Mouse (Mus musculus) ES-E14 (cell line): ENCODE data around the gene Nxnl2. TPM values are rescaled to one million over a fixed set of nuclear protein-coding genes. Genes with fewer than 3 reads are reported as not detected.

ENCODE experiments used
- DNase-seq: peaks from one replicate; pipeline ENCODE4 v3.0.0-alpha.2; 2013; ENCODE audit warnings: low read depth, low spot score
- H3K27ac ChIP-seq: 2 replicates; pipeline ENCODE4 v1.5.1; 2012; ENCODE audit warnings: low read depth, mild to moderate bottlenecking, low read length, moderate library complexity, mixed read lengths; ENCODE audit not compliant: poor library complexity, insufficient read depth, severe bottlenecking
- H3K36me3 ChIP-seq: 2 replicates; pipeline ENCODE4 v1.6.1; 2012; ENCODE audit warnings: mild to moderate bottlenecking, low read length, moderate library complexity, mixed read lengths; ENCODE audit not compliant: control insufficient read depth, poor library complexity, insufficient read depth, severe bottlenecking
- H3K4me1 ChIP-seq, 2 experiments: fragments of 150-350 bp in 1 of 2; sonication (generic) in 1 of 2; 2 replicates each; pipeline ENCODE4 v1.6.1; 2012; ENCODE audit warnings: low read length in 2 of 2, mild to moderate bottlenecking in 1 of 2, mixed read lengths in 1 of 2; ENCODE audit not compliant: control insufficient read depth in 2 of 2, insufficient read depth in 2 of 2, poor library complexity in 1 of 2
- H3K4me3 ChIP-seq, 2 experiments: fragments of 150-350 bp in 1 of 2; sonication (generic) in 1 of 2; 2 replicates each; pipeline ENCODE4 v1.5.1; 2012; ENCODE audit warnings: low read length in 2 of 2, low read depth in 1 of 2, mild to moderate bottlenecking in 1 of 2, mixed read lengths in 1 of 2; ENCODE audit not compliant: insufficient read depth in 1 of 2, poor library complexity in 1 of 2, severe bottlenecking in 1 of 2
- H3K9ac ChIP-seq: 2 replicates; pipeline ENCODE4 v1.6.1; 2012; ENCODE audit warnings: low read depth, mild to moderate bottlenecking, low read length, mixed read lengths; ENCODE audit not compliant: poor library complexity, insufficient read depth, severe bottlenecking
- H3K9me3 ChIP-seq: fragments of 150-350 bp; sonication (generic); 2 replicates; pipeline ENCODE4 v1.6.1; 2012; ENCODE audit warnings: low read depth, mild to moderate bottlenecking, low read length; ENCODE audit not compliant: control insufficient read depth, insufficient read depth
- CHD2 ChIP-seq: IDR thresholded peaks from 2 replicates; pipeline ENCODE4 v1.6.1; 2014; ENCODE audit warnings: mild to moderate bottlenecking, low read depth, low read length, inconsistent platforms
- HCFC1 ChIP-seq: IDR thresholded peaks from 2 replicates; pipeline ENCODE4 v1.6.1; 2012; ENCODE audit warnings: low read length, inconsistent platforms, borderline replicate concordance; ENCODE audit not compliant: insufficient read depth
- MAFK ChIP-seq: IDR thresholded peaks from 2 replicates; pipeline ENCODE4 v1.6.1; 2014; ENCODE audit warnings: mild to moderate bottlenecking, low read depth, low read length, inconsistent platforms; ENCODE audit not compliant: insufficient read depth
- ZC3H11A ChIP-seq: IDR thresholded peaks from 2 replicates; pipeline ENCODE4 v1.6.1; 2012; ENCODE audit warnings: low read depth, mild to moderate bottlenecking, inconsistent platforms, low read length, borderline replicate concordance
- ZNF384 ChIP-seq: IDR thresholded peaks from 2 replicates; pipeline ENCODE4 v1.6.1; 2012; ENCODE audit warnings: low read depth, low read length, inconsistent platforms
- in situ Hi-C, 2 experiments: fragments of 600-800 bp; cut with MboI; formaldehyde crosslinking; loops; one replicate each; pipeline ENCODE4 v1.15.1; 2025; ENCODE audit warnings: low sequenced_read_pairs in 2 of 2, inconsistent platforms in 1 of 2; ENCODE audit not compliant: unreplicated experiment in 2 of 2
- total RNA-seq: library from RNA; depleted of rRNA; stranded (reverse); fragments of 300-350 nt; gene quantifications from 2 replicates; pipeline ENCODE4 v1.2.3, GENCODE M21; 2012

The Nxnl2 gene
- total RNA-seq, 1 experiment = 1.1 TPM

- in situ Hi-C loops = loop anchor here in 1 of 2 experiments (25.0 kb wide), 1 partner anchor 233 kb away; the partner anchor contains the start of gene S1pr3
- Histone ChIP-seq H3K9me3 (no peaks in the 10 kb centered on the region), H3K36me3 (no peaks in the 10 kb centered on the region), H3K4me1 (peaks cover 0 to 4% of the 10 kb centered on the region in 2 experiments; a peak in 1 of 4 replicates), H3K4me3 (no peak overlapping the region), H3K9ac (no peak overlapping the region), H3K27ac (no peak overlapping the region)
- TF ChIP-seq ZNF384 (no peak), HCFC1 (no peak), MAFK (no peak), CHD2 (no peak), ZC3H11A (no peak)
- no peak for DNase-seq
These were observed 8.5 kb downstream of the Nxnl2 start for GRCm38 (mm10) chr13:51179362-51179761.

- Histone ChIP-seq H3K4me3 (no peak overlapping the region), H3K9me3 (no peaks in the 10 kb centered on the region), H3K9ac (no peak overlapping the region), H3K27ac (no peak overlapping the region), H3K36me3 (no peaks in the 10 kb centered on the region), H3K4me1 (peaks cover 0 to 4% of the 10 kb centered on the region in 2 experiments; a peak in 1 of 4 replicates)
- no peak for DNase-seq
- in situ Hi-C loops = loop anchor here in 1 of 2 experiments (25.0 kb wide), 1 partner anchor 230 kb away; the partner anchor contains the start of gene S1pr3
- no peak for TF ChIP-seq CHD2
These were observed 11.4 kb downstream of the Nxnl2 start for GRCm38 (mm10) chr13:51182236-51182635.

- no peak overlapping the region for H3K4me3 ChIP-seq
- no peak for DNase-seq
- H3K36me3 ChIP-seq = no peaks in the 10 kb centered on the region
These were observed 14.1 kb downstream of the Nxnl2 start for GRCm38 (mm10) chr13:51184896-51185295.

GRCm38 (mm10) chr13:51190336-51190735, 19.5 kb downstream of the Nxnl2 start:
- DNase-seq = no peak
- H3K4me1 ChIP-seq = peaks cover 2 to 10% of the 10 kb centered on the region in 2 experiments; a peak in 2 of 4 replicates
- no peaks in the 10 kb centered on the region for H3K9me3 ChIP-seq
- no peak overlapping the region for H3K27ac ChIP-seq
- no peaks in the 10 kb centered on the region for H3K36me3 ChIP-seq
- no peak overlapping the region for H3K9ac ChIP-seq
- no peak overlapping the region for H3K4me3 ChIP-seq
- no peak for TF ChIP-seq ZNF384
- TF ChIP-seq ZC3H11A = no peak
- no peak for TF ChIP-seq HCFC1
- no peak for TF ChIP-seq CHD2
- TF ChIP-seq MAFK = no peak
- in situ Hi-C loops = loop anchor here in 1 of 2 experiments (25.0 kb wide), 1 partner anchor 222 kb away; the partner anchor contains the start of gene S1pr3

More at GRCm38 (mm10) chr13:51184896-51185295, 14.1 kb downstream of the Nxnl2 start:
- TF ChIP-seq MAFK (no peak), HCFC1 (no peak), ZNF384 (no peak), ZC3H11A (no peak), CHD2 (no peak)
- in situ Hi-C loops = loop anchor here in 1 of 2 experiments (25.0 kb wide), 1 partner anchor 227 kb away; the partner anchor contains the start of gene S1pr3
- Histone ChIP-seq H3K9me3 (no peaks in the 10 kb centered on the region), H3K27ac (no peak overlapping the region), H3K4me1 (peaks cover 0 to 4% of the 10 kb centered on the region in 2 experiments; a peak in 1 of 4 replicates), H3K9ac (no peak overlapping the region)
